Mouse (Mus musculus) WW6 (cell line): Measurements from ENCODE around the gene Frmpd1.

Source experiments
- DNase-seq: peaks from one replicate; pipeline ENCODE4 v3.0.0-alpha.2; 2013; ENCODE audit warnings: low read depth, low spot score

Frmpd1 gene

GRCm38 (mm10) chr4:45320159-45320816 is 135.6 kb downstream of the Frmpd1 start:
- no peak for DNase-seq

GRCm38 (mm10) chr4:45331139-45331538 is 146.5 kb downstream of the Frmpd1 start:
- DNase-seq: no peak

GRCm38 (mm10) chr4:45332466-45332865 is 147.8 kb downstream of the Frmpd1 start:
- DNase-seq: no peak
